Mouse (Mus musculus) heart, postnatal 0 days (tissue): ENCODE data around the gene Arhgap33.

Experiments
- CTCF ChIP-seq: IDR thresholded peaks from 2 replicates; pipeline ENCODE4 v1.5.1; 2016; ENCODE audit warnings: antibody characterized with exemption, control low read depth, low read depth
- EP300 ChIP-seq: IDR thresholded peaks from 2 replicates; pipeline ENCODE4 v1.6.1; 2016; ENCODE audit warnings: antibody characterized with exemption, low read depth

DNA sequence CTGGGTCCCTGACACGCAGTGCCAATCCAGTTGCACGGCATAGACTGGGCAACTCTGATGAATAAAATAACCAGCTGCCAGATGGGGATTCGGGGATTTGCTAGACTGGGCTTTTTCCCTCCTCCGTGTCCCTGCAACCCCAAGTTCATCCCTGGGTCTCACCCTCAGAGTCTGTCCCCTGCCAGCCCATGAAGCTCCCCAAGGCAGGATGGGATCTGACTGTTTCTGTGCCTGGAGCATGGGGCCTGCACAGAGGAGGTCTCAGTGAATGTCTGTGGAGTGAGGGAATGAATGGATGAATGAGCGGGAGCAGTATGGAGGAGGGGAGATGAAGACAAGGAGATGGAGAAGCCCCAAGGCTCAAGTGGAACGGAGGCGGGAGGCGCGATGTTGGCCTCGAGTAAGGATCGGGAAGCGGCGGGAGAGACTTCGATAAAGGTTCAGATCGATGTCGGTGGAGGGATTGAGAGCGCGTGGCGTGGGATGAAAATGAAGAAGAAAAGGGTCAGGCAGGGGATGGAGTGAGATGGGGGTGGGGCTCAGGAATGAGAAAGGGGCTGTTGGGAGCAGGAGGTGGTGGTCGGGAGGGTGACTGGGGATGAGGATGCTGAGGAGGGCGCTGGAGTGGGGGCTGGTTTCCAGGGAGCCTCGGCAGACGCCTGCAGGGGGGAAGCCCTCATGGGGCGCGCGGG is 773 bp downstream of the Arhgap33 start:
- TF ChIP-seq CTCF (no peak), EP300 (no peak)
